Mouse (Mus musculus) CH12.LX (cell line): ENCODE measurements at regions not wholly inside any gene's neighbourhood (a gene's known extent, or its start where the extent isn't known, plus 50 kb on each side); places are given as distances from the start of the nearest gene placed in this dataset.

Experiments used
- DNase-seq: peaks from one replicate; pipeline ENCODE4 v3.0.0-alpha.2; 2013; ENCODE audit errors: extremely low read depth
- H3K27ac ChIP-seq: 2 replicates; pipeline ENCODE4 v1.5.1; 2012; ENCODE audit warnings: low read depth, mild to moderate bottlenecking, control low read depth, moderate library complexity; ENCODE audit not compliant: insufficient read depth
- H3K27me3 ChIP-seq: replicated peaks from 2 replicates; pipeline ENCODE3; 2012; ENCODE audit warnings: inconsistent platforms
- H3K36me3 ChIP-seq, 2 experiments: replicated peaks in 1 of 2; 2 replicates each; pipeline versions ENCODE3 to v1.6.1; 2012; ENCODE audit warnings: inconsistent platforms in 1 of 2, low read length in 1 of 2, mild to moderate bottlenecking in 1 of 2, mixed read lengths in 1 of 2, moderate library complexity in 1 of 2; ENCODE audit not compliant: control insufficient read depth in 1 of 2, insufficient read depth in 1 of 2
- H3K4me1 ChIP-seq, 2 experiments: 2 replicates each; pipeline ENCODE4 v1.6.1; 2012; ENCODE audit warnings: inconsistent platforms in 1 of 2, moderate library complexity in 1 of 2; ENCODE audit not compliant: insufficient read depth in 2 of 2, control insufficient read depth in 1 of 2
- H3K4me2 ChIP-seq: 2 replicates; pipeline ENCODE4 v1.6.1; 2012; ENCODE audit warnings: low read depth, mild to moderate bottlenecking, control low read depth; ENCODE audit not compliant: poor library complexity, insufficient read depth, severe bottlenecking
- H3K4me3 ChIP-seq, 3 experiments: fragments of 150-350 bp in 1 of 3; sonication (generic) in 1 of 3; replicated peaks in 1 of 3; 2 replicates each; pipeline versions ENCODE3 to v1.5.1; 2011 to 2012; ENCODE audit warnings: low read depth in 2 of 3, low read length in 2 of 3, mild to moderate bottlenecking in 2 of 3, moderate library complexity in 2 of 3, control low read depth in 1 of 3, improper control_type of control experiment in 1 of 3, inconsistent platforms in 1 of 3, mixed read lengths in 1 of 3; ENCODE audit not compliant: poor library complexity in 1 of 3
- H3K79me2 ChIP-seq: replicated peaks from 2 replicates; pipeline ENCODE4 v1.6.1; 2012; ENCODE audit warnings: mild to moderate bottlenecking, moderate library complexity; ENCODE audit not compliant: control insufficient read depth, poor library complexity, insufficient read depth, severe bottlenecking; ENCODE audit errors: extremely low read depth
- H3K9ac ChIP-seq: 2 replicates; pipeline ENCODE4 v1.6.1; 2012; ENCODE audit warnings: low read depth, mild to moderate bottlenecking, control low read depth, moderate library complexity; ENCODE audit not compliant: insufficient read depth
- H3K9me3 ChIP-seq: replicated peaks from 2 replicates; pipeline ENCODE3; 2012; ENCODE audit warnings: low read length, inconsistent platforms, mixed read lengths
- CHD2 ChIP-seq: IDR thresholded peaks from 2 replicates; pipeline ENCODE4 v1.6.1; 2011; ENCODE audit warnings: low read length, improper control_type of control experiment
- CTCF ChIP-seq, 2 experiments: IDR thresholded peaks in 1 of 2; conservative IDR thresholded peaks in 1 of 2; 2 replicates each; pipeline ENCODE4 v1.5.1; 2011 to 2012; ENCODE audit warnings: low read depth in 2 of 2, low read length in 2 of 2, improper control_type of control experiment in 1 of 2, inconsistent platforms in 1 of 2, mild to moderate bottlenecking in 1 of 2, moderate library complexity in 1 of 2
- E2F4 ChIP-seq: IDR thresholded peaks from 2 replicates; pipeline ENCODE4 v1.6.1; 2011; ENCODE audit warnings: low read depth, low read length, improper control_type of control experiment; ENCODE audit not compliant: insufficient replicate concordance
- ELF1 ChIP-seq: IDR thresholded peaks from 2 replicates; pipeline ENCODE4 v1.6.1; 2014; ENCODE audit warnings: low read depth, mild to moderate bottlenecking, inconsistent platforms, low read length, improper control_type of control experiment
- ETS1 ChIP-seq: conservative IDR thresholded peaks from 2 replicates; pipeline ENCODE4 v1.6.1; 2012; ENCODE audit warnings: low read depth, mild to moderate bottlenecking, inconsistent platforms, low read length, improper control_type of control experiment, moderate library complexity
- IRF4 ChIP-seq: IDR thresholded peaks from 2 replicates; pipeline ENCODE4 v1.6.1; 2014; ENCODE audit warnings: low read depth, mild to moderate bottlenecking, inconsistent platforms, low read length, improper control_type of control experiment
- JUN ChIP-seq: IDR thresholded peaks from 2 replicates; pipeline ENCODE4 v1.6.1; 2011; ENCODE audit warnings: low read depth, mild to moderate bottlenecking, low read length, improper control_type of control experiment, moderate library complexity; ENCODE audit not compliant: insufficient read depth
- JUND ChIP-seq: conservative IDR thresholded peaks from 2 replicates; pipeline ENCODE4 v1.6.1; 2011; ENCODE audit warnings: low read depth, low read length, improper control_type of control experiment
- MAFK ChIP-seq: IDR thresholded peaks from 2 replicates; pipeline ENCODE4 v1.6.1; 2011; ENCODE audit warnings: low read length, improper control_type of control experiment; ENCODE audit not compliant: insufficient replicate concordance
- MEF2A ChIP-seq: IDR thresholded peaks from 2 replicates; pipeline ENCODE4 v1.6.1; 2014; ENCODE audit warnings: low read depth, mild to moderate bottlenecking, inconsistent platforms, low read length, improper control_type of control experiment, borderline replicate concordance
- MXI1 ChIP-seq: IDR thresholded peaks from 2 replicates; pipeline ENCODE4 v1.6.1; 2011; ENCODE audit warnings: mild to moderate bottlenecking, low read depth, low read length, improper control_type of control experiment
- NELFE ChIP-seq: IDR thresholded peaks from 2 replicates; pipeline ENCODE4 v1.6.1; 2011; ENCODE audit warnings: low read depth, low read length, improper control_type of control experiment
- NRF1 ChIP-seq: IDR thresholded peaks from 2 replicates; pipeline ENCODE4 v1.6.1; 2014; ENCODE audit warnings: low read depth, mild to moderate bottlenecking, inconsistent platforms, low read length, improper control_type of control experiment, moderate library complexity
- RCOR1 ChIP-seq: conservative IDR thresholded peaks from 2 replicates; pipeline ENCODE4 v1.6.1; 2012; ENCODE audit warnings: low read depth, mild to moderate bottlenecking, inconsistent platforms, low read length, improper control_type of control experiment
- SIN3A ChIP-seq: IDR thresholded peaks from 2 replicates; pipeline ENCODE4 v1.6.1; 2012; ENCODE audit warnings: low read length, improper control_type of control experiment, inconsistent platforms
- SMC3 ChIP-seq: IDR thresholded peaks from 2 replicates; pipeline ENCODE4 v1.6.1; 2011; ENCODE audit warnings: low read depth, low read length, improper control_type of control experiment
- TCF12 ChIP-seq: IDR thresholded peaks from 2 replicates; pipeline ENCODE4 v1.6.1; 2014; ENCODE audit warnings: low read depth, mild to moderate bottlenecking, inconsistent platforms, low read length, improper control_type of control experiment
- UBTF ChIP-seq: IDR thresholded peaks from 2 replicates; pipeline ENCODE4 v1.6.1; 2012; ENCODE audit warnings: low read depth, mild to moderate bottlenecking, inconsistent platforms, low read length, improper control_type of control experiment, moderate library complexity
- dilution Hi-C: fragments of 300-500 bp; cut with MboI; formaldehyde crosslinking; loops from 2 replicates; pipeline ENCODE4 v1.14.3; 2020; ENCODE audit warnings: low sequenced_read_pairs; ENCODE audit not compliant: extremely low pct_unique_long_range_greater_than_20kb, extremely low pct_ligation_motif_present
- in situ Hi-C: fragments of 300-500 bp; cut with MboI; formaldehyde crosslinking; loops from 3 replicates; pipeline ENCODE4 v1.14.3; 2019; ENCODE audit warnings: low sequenced_read_pairs, low pct_ligation_motif_present, low pct_unique_long_range_greater_than_20kb, mixed read lengths

DNA sequence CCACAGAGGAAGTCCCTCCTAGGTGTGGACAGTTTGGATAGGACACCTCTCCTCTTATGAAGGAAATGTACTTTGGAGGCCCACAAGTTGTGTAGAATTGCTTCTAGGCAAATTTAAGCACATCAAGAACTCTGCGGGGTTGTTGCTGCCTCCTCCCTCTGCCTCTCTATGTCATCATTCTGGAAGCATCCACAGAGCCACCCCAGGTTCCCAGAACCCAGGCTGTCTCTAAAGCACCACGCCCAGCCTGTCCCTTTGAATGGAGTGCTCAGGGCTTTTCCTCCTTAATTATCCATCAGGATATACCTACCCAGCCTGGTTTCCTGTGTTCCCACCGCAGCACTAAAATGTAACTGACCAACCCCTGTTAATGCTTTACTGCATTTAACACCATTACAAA is 195.4 kb downstream of the Calcrl start:
- Histone ChIP-seq H3K4me3 (no peak overlapping the region), H3K27me3 (no peaks in the 10 kb centered on the region), H3K9ac (no peak overlapping the region), H3K4me2 (no peak overlapping the region), H3K27ac (no peak overlapping the region), H3K4me1 (no peaks in the 10 kb centered on the region), H3K9me3 (no peaks in the 10 kb centered on the region), H3K36me3 (no peaks in the 10 kb centered on the region), H3K79me2 (no peaks in the 10 kb centered on the region)
- TF ChIP-seq NELFE, result no peak
- TF ChIP-seq MAFK, result no peak
- TF ChIP-seq TCF12, result no peak
- no peak for TF ChIP-seq ELF1
- no peak for TF ChIP-seq ETS1
- TF ChIP-seq MEF2A, result no peak
- TF ChIP-seq NRF1, result no peak
- dilution Hi-C loops (no loop called here), in situ Hi-C loops (no loop called here)
- no peak for DNase-seq

DNA sequence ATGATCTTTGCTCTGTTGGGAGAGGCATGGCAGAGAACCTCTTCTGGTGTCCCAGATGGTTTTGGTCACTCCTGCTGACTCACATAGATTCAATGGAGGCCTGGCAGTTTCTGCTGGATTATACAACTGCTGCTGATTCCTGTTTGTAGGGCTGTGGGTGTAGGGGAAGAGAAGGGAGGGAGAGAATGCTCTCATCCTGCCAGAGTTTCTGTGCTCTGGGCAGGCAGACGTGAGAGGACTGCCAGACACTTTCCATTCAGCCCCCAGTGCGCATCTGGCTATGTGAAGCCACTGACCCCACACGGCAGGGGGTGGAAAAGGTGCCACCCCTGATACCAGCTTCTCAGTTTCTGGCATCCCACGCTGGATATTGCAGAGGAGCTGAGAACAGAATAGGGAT is 189.6 kb downstream of the Calcrl start:
- H3K4me3 ChIP-seq, result no peak overlapping the region
- H3K4me2 ChIP-seq, result no peak overlapping the region
- TF ChIP-seq E2F4, result no peak
- no peak for TF ChIP-seq JUND
- TF ChIP-seq CHD2, result no peak
- no peak for TF ChIP-seq JUN
- no peak for TF ChIP-seq ELF1
- TF ChIP-seq SIN3A, result no peak
- TF ChIP-seq RCOR1, result no peak
- no peak for TF ChIP-seq IRF4
- no peak for TF ChIP-seq MEF2A
- no peak for TF ChIP-seq NELFE
- TF ChIP-seq UBTF, result no peak
- no peak for TF ChIP-seq MXI1
- TF ChIP-seq SMC3, result no peak
- no peak for TF ChIP-seq CTCF (conservative IDR thresholded peaks at IDR 0.05 in 1 of 2, IDR thresholded peaks at IDR 0.05 in 1 of 2; ENCODE audit: low read depth in 2 of 2, low read length in 2 of 2)
- H3K9ac ChIP-seq, result no peak overlapping the region
- H3K79me2 ChIP-seq, result no peaks in the 10 kb centered on the region
- no peaks in the 10 kb centered on the region for H3K36me3 ChIP-seq
- in situ Hi-C loops (no loop called here), dilution Hi-C loops (no loop called here)
- no peaks in the 10 kb centered on the region for H3K9me3 ChIP-seq
- H3K27me3 ChIP-seq, result no peaks in the 10 kb centered on the region
- no peaks in the 10 kb centered on the region for H3K4me1 ChIP-seq
- no peak for DNase-seq
- H3K27ac ChIP-seq, result no peak overlapping the region
